Mouse (Mus musculus) neural tube, embryonic 14.5 days (tissue): ENCODE data around the gene Vps13d. TPM values are rescaled to one million over a fixed set of nuclear protein-coding genes. Genes with fewer than 3 reads are reported as not detected.
A peak's percentile ranks its signal among the peaks of the same experiment; 100 is the strongest.

Experiments
- ATAC-seq: fragments of 200-750 bp; cut with Nextera tagmentation; 2 replicates; pipeline ENCODE4 v1.8.0; 2017; ENCODE audit warnings: low read depth, mild to moderate bottlenecking, moderate TSS enrichment, moderate library complexity
- H3K27ac ChIP-seq: fragments of 300-500 bp; sonication (generic); 2 replicates; pipeline ENCODE4 v1.5.1; 2014; ENCODE audit warnings: low read depth, mild to moderate bottlenecking, control low read depth, low read length, moderate library complexity, mixed read lengths
- H3K27me3 ChIP-seq: fragments of 300-500 bp; sonication (generic); 2 replicates; pipeline ENCODE4 v1.6.1; 2014; ENCODE audit warnings: low read length; ENCODE audit not compliant: control insufficient read depth, insufficient read depth
- H3K36me3 ChIP-seq: fragments of 300-500 bp; sonication (generic); 2 replicates; pipeline ENCODE4 v1.6.1; 2014; ENCODE audit warnings: low read length, mixed read lengths; ENCODE audit not compliant: control insufficient read depth, insufficient read depth
- H3K4me1 ChIP-seq: fragments of 300-500 bp; sonication (generic); 2 replicates; pipeline ENCODE4 v1.6.1; 2014; ENCODE audit warnings: low read length; ENCODE audit not compliant: control insufficient read depth, insufficient read depth
- H3K4me2 ChIP-seq: fragments of 300-500 bp; sonication (generic); 2 replicates; pipeline ENCODE4 v1.6.1; 2014; ENCODE audit warnings: mild to moderate bottlenecking, low read depth, low read length, control low read depth
- H3K4me3 ChIP-seq: fragments of 300-500 bp; sonication (generic); 2 replicates; pipeline ENCODE4 v1.5.1; 2014; ENCODE audit warnings: low read depth, low read length, control low read depth, mixed read lengths
- H3K9ac ChIP-seq: fragments of 300-500 bp; sonication (generic); replicated peaks from 2 replicates; pipeline ENCODE4 v1.6.1; 2014; ENCODE audit warnings: low read depth, mild to moderate bottlenecking, control low read depth, low read length, mixed read lengths
- H3K9me3 ChIP-seq: fragments of 300-500 bp; sonication (generic); 2 replicates; pipeline ENCODE4 v1.6.1; 2016; ENCODE audit warnings: low read length; ENCODE audit not compliant: control insufficient read depth
- WGBS: fragments of 180-500 bp; shearing (Covaris S2); extraction: QIAGEN DNeasy Blood & Tissue Kit; methylation state at CpG from one replicate; pipeline ENCODE4 v1.1.7; 2014; 5-methylcytosine and 5-hydroxymethylcytosine counted together
- polyA plus RNA-seq: library from polyadenylated mRNA; unstranded; fragments of >200 nt; fragmentation: Nextera tagmentation; extraction: Ambion mirVana; gene quantifications from 2 replicates; pipeline ENCODE4 v1.2.1, GENCODE M21; 2014

The Vps13d gene
- polyA plus RNA-seq, 1 experiment from 2014 or later: 12.9 TPM

DNA sequence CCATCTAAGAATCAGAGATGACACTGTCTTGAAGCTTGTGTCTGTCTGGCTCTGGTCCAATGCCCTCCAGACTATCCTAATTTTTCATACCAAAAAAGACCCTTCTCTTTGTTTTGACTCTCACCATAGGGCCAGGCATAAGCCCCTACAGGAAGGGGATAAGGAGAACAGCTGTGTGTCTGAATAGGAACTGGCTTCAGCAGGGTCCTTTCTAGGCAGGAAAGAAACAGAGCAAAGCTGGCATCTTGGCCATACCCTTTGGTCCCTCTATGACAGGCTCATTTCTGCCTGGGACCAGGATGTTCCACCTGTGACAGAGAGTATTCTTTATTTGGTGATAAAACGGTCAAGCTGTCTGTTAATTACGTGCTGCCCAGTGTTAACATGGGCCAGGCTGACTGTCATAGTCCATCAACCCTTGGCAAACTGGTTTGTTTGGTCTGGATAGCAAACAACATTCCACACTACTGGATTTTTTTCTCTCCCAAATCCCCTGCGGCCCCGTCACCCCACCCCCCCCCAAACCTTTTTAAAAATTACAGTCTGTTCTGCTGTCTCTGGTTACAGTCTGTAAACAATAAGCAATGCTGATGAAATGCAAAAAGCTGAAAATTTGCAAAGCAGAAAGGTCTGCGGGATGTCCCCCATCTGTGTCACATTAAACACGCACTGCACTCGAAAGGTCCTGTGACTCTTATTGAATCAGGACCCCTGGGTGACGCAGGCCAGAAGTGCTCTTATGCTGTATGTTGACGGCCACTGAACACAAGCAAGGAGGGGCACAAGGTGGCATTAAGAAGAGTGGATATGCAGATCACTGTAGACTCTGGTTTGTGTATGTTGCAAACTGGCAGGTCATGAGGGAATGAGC is 201.5 kb downstream of the Vps13d start:
- H3K4me3 ChIP-seq: no peak overlapping the region
- no peak for ATAC-seq
- H3K9me3 ChIP-seq: no peaks in the 10 kb centered on the region
- H3K27ac ChIP-seq: no peak overlapping the region
- no peaks in the 10 kb centered on the region for H3K36me3 ChIP-seq
- no peaks in the 10 kb centered on the region for H3K27me3 ChIP-seq
- no peak overlapping the region for H3K9ac ChIP-seq
- no peak overlapping the region for H3K4me2 ChIP-seq
- WGBS: 58% methylated on average over 9 of the region's 9 CpGs
- H3K4me1 ChIP-seq: no peaks in the 10 kb centered on the region

GRCm38 (mm10) chr4:144992413-144992812 is 202.4 kb downstream of the Vps13d start:
- H3K4me2 ChIP-seq: no peak overlapping the region
- ATAC-seq: no peak
- WGBS: 22% methylated on average over 3 of the region's 3 CpGs
- H3K9me3 ChIP-seq: no peaks in the 10 kb centered on the region
- no peak overlapping the region for H3K4me3 ChIP-seq
- H3K36me3 ChIP-seq: no peaks in the 10 kb centered on the region
- no peak overlapping the region for H3K27ac ChIP-seq
- no peaks in the 10 kb centered on the region for H3K4me1 ChIP-seq
- H3K27me3 ChIP-seq: no peaks in the 10 kb centered on the region
- no peak overlapping the region for H3K9ac ChIP-seq

- no peak overlapping the region for H3K27ac ChIP-seq
- no peak overlapping the region for H3K4me3 ChIP-seq
- H3K9ac ChIP-seq: no peak overlapping the region
- no peaks in the 10 kb centered on the region for H3K9me3 ChIP-seq
- no peak overlapping the region for H3K4me2 ChIP-seq
- WGBS: 71% methylated on average over 5 of the region's 5 CpGs
- H3K4me1 ChIP-seq: no peaks in the 10 kb centered on the region
- H3K36me3 ChIP-seq: no peaks in the 10 kb centered on the region
- no peak for ATAC-seq
- H3K27me3 ChIP-seq: no peaks in the 10 kb centered on the region
Observed at GRCm38 (mm10) chr4:144988443-144989206, 206.2 kb downstream of the Vps13d start.

- WGBS: 93% methylated on average over 7 of the region's 7 CpGs
- Histone ChIP-seq H3K27ac (no peak overlapping the region), H3K9me3 (no peaks in the 10 kb centered on the region), H3K36me3 (no peaks in the 10 kb centered on the region), H3K4me3 (no peak overlapping the region), H3K4me2 (no peak overlapping the region), H3K9ac (no peak overlapping the region), H3K4me1 (no peaks in the 10 kb centered on the region), H3K27me3 (no peaks in the 10 kb centered on the region)
- ATAC-seq: no peak
Observed at GRCm38 (mm10) chr4:144986016-144986805, 208.6 kb downstream of the Vps13d start.

- H3K27me3 ChIP-seq: no peaks in the 10 kb centered on the region
- no peaks in the 10 kb centered on the region for H3K9me3 ChIP-seq
- 53% methylated on average over 8 of the region's 8 CpGs for WGBS
- no peak overlapping the region for H3K4me2 ChIP-seq
- peak; percentile 47; the same call in 1 of the 2 replicates for ATAC-seq
- no peaks in the 10 kb centered on the region for H3K36me3 ChIP-seq
- H3K4me1 ChIP-seq: no peaks in the 10 kb centered on the region
- no peak overlapping the region for H3K9ac ChIP-seq
- no peak overlapping the region for H3K27ac ChIP-seq
- no peak overlapping the region for H3K4me3 ChIP-seq
Observed at GRCm38 (mm10) chr4:144983821-144984371, 210.9 kb downstream of the Vps13d start.

DNA sequence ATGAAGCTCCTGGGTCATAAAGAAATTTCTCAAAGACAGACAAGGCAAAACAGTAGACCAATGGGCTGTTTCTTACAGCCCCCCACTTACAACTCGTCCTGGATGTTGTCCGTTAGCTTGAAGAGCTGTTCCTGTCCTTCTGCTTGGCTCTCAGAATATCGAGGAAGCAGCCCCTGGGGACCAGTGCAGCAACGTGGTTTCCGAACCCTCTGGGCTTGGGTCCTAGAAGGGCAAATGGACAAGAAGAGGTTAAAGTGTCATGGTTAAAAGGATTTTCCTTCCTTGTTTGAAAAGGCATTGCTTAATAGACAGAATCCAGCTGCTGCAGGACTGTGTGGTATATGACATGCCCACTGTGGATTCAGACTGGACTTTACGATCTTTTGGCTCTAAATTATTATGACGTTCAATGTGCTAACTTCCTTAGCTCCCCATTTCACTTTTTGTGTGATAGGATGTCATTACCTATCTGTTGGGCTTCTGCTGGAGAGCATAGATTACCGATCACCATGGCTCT is 211.5 kb downstream of the Vps13d start:
- Histone ChIP-seq H3K9me3 (no peaks in the 10 kb centered on the region), H3K4me1 (no peaks in the 10 kb centered on the region), H3K4me2 (no peak overlapping the region), H3K27ac (no peak overlapping the region), H3K4me3 (no peak overlapping the region), H3K9ac (no peak overlapping the region), H3K36me3 (no peaks in the 10 kb centered on the region), H3K27me3 (no peaks in the 10 kb centered on the region)
- 50% methylated on average over 8 of the region's 8 CpGs for WGBS
- no peak for ATAC-seq

DNA sequence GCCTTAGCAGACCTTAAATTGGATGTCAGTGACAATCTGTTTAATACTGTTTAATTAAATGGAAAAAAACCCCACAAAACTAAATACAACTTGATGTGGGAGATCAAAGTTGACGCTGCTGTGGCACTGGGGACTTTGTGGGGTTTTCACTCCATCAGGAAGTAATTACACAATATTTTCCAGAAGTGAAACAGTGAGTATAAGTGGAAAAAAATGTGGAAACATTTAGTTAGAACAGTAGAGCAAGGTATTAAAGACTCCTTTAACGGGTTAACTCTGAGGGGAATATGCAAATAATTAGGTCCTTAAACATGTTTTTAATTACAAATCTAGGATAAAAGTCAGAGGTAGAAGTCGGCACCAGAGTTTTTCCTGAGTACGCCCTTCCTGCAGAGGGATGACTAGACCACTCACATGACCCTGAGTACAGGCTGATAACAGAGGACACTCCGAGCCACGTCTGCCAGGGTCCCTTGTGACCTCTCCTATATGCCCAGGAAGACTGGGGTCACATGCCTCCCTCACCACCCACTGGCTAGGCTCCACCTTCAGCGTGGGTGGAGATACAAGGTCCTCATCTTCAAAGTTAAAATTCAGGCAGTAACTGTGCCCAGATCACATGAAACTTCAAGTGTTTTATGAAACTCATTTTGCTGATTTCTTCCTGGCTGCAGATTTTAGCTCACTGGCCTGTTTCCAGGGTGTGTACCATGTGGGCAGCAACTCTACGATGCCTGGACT is 213.8 kb downstream of the Vps13d start:
- Histone ChIP-seq H3K4me1 (no peaks in the 10 kb centered on the region), H3K36me3 (0 out of 2 replicates have a peak, but pooled peaks cover 2% of the 10 kb centered on the region), H3K9me3 (no peaks in the 10 kb centered on the region), H3K4me3 (no peak overlapping the region), H3K27ac (no peak overlapping the region), H3K9ac (no peak overlapping the region), H3K4me2 (no peak overlapping the region), H3K27me3 (no peaks in the 10 kb centered on the region)
- 67% methylated on average over 8 of the region's 8 CpGs for WGBS
- ATAC-seq: no peak

DNA sequence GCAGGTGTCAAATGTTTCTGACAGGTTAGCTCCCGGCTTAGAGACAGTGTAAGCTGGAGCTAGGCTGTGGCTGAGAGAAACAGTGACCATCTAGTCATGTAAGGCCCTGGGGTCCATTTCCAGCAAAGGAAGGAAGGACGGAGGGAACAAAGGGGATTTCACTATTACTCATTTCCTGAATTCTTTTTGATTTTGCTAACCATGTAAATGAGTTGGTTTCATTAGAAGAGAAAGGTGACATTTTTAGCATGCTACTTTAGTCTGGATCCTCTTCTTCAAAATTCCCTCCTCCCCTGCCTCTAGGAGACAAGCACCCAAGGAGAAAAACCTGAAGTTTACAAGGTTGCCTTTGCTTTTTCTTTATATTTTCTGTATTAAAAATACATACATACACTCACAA is 214.7 kb downstream of the Vps13d start:
- no peak overlapping the region for H3K4me2 ChIP-seq
- no peak overlapping the region for H3K27ac ChIP-seq
- H3K4me1 ChIP-seq: no peaks in the 10 kb centered on the region
- 0 out of 2 replicates have a peak, but pooled peaks cover 2% of the 10 kb centered on the region for H3K36me3 ChIP-seq
- WGBS: 80% methylated on average over 2 of the region's 2 CpGs
- H3K9ac ChIP-seq: no peak overlapping the region
- no peak overlapping the region for H3K4me3 ChIP-seq
- no peaks in the 10 kb centered on the region for H3K27me3 ChIP-seq
- H3K9me3 ChIP-seq: no peaks in the 10 kb centered on the region
- no peak for ATAC-seq
